Mouse (Mus musculus): ENCODE measurements around the gene Rps6kl1. TPM values are rescaled to one million over a fixed set of nuclear protein-coding genes. Genes with fewer than 3 reads are reported as not detected.
A peak's percentile ranks its signal among the peaks of the same experiment; 100 is the strongest.

The Rps6kl1 gene
- polyA plus RNA-seq, 1 experiment = 0.89 TPM

DNA sequence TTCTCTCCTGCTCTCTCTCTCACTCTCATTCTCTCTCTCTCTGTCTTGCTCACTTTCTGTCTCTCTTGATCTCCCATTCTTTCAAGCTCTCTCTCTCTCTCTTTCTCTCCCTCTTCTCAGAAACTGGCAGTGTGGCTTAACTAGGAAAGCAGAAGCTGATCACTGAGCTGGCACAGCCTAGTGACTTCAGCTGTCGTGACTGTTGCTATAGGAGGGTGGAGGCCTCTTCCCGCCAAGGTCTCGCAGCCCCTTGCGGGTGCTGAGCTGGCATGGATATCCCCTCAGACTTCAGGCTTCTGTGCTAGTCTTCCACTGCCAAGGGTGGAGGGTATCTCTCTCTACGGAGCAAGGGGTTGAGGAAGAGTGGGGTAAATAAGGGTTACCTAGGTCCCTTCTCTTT is 31.8 kb upstream of the Rps6kl1 start:
- no peak overlapping the region for H3K27ac ChIP-seq (ENCODE audit: insufficient read depth, low read depth, low read length)
- DNase-seq = no peak
- 70% methylated on average over 5 of the region's 5 CpGs for WGBS
- no peak for TF ChIP-seq POLR2A (IDR thresholded peaks at IDR 0.05; ENCODE audit: low read depth, low read length)
- no peak for TF ChIP-seq CTCF (conservative IDR thresholded peaks at IDR 0.05; ENCODE audit: insufficient read depth, insufficient read length, low read depth, low read length)
- no peaks in the 10 kb centered on the region for H3K4me1 ChIP-seq (ENCODE audit: control insufficient read depth, insufficient read depth, low read length)
- H3K4me3 ChIP-seq (ENCODE audit: insufficient read depth, low read depth, low read length) = no peak overlapping the region
- H3K36me3 ChIP-seq (ENCODE audit: control insufficient read depth, insufficient read depth, low read length) = no peaks in the 10 kb centered on the region
- no peaks in the 10 kb centered on the region for H3K27me3 ChIP-seq (replicated peaks; ENCODE audit: control insufficient read depth, insufficient read depth, low read length)

DNA sequence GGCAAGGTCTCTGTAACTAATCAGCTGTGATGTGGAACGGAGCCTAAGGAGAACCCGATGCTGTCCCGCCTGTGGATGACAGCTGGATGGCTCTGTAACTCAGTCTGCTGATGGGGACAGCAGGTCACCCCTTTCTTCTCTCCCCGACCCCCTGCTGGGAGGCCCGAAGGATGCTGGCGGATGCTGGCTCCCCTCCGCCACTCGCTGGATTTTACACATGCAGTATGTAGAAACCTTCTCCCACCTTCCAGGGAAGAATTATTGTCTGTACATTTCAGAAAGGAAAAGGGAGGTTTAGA is 31.2 kb upstream of the Rps6kl1 start:
- WGBS = 21% methylated on average over 8 of the region's 8 CpGs

DNA sequence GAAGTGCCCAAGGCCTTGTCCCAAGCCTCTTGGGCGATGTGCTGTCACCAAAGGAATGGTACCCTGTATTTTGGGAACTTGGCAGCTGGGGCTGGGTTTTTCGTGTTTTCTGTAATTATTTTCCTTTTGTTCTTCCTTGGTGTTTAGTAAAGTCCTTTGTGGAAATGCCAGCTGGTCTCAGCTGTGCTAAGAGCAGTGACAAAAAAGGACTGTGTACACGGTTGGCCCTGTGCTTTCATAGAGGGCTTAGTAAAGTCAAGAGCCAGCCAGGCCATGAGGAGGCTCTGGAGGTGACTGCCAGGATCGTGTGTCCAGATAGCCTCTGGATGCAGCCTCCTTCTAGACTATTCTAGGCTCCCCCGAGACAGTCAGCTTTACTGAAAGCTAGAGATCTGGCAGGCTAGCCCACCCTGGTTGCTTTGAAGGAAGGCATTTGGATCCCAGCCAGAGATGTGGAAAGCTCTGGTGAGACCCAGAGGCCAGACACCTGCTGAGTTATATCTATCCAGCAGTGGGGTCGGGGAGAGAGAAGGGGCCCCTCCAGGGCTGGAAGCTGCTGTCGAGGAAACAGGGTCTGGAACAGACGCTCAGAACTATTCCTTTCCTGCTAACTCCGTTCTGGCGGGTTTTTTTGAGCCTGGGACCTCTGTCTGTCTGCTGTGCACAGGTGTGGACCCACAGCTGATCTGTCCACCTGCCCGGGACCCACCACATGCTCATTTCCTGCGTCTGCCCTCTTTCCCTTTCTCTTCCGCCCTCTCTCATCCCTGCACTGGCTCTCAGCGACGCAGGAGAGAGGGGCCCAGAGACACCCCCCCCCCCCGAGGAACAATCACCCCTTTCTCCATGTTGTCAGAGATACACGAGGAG is 30.6 kb upstream of the Rps6kl1 start:
- TF ChIP-seq POLR2A (IDR thresholded peaks at IDR 0.05; ENCODE audit: low read depth, low read length) (no peak), CTCF (conservative IDR thresholded peaks at IDR 0.05; ENCODE audit: insufficient read depth, insufficient read length, low read depth, low read length) (no peak)
- 40% methylated on average over 15 of the region's 17 CpGs for WGBS

More for the DNA sequence above, 31.2 kb upstream of the Rps6kl1 start:
- Histone ChIP-seq H3K4me3 (ENCODE audit: insufficient read depth, low read depth, low read length) (no peak overlapping the region), H3K36me3 (ENCODE audit: control insufficient read depth, insufficient read depth, low read length) (no peaks in the 10 kb centered on the region), H3K27me3 (replicated peaks; ENCODE audit: control insufficient read depth, insufficient read depth, low read length) (no peaks in the 10 kb centered on the region), H3K4me1 (ENCODE audit: control insufficient read depth, insufficient read depth, low read length) (no peaks in the 10 kb centered on the region), H3K27ac (ENCODE audit: insufficient read depth, low read depth, low read length) (no peak overlapping the region)
- no peak for TF ChIP-seq CTCF (conservative IDR thresholded peaks at IDR 0.05; ENCODE audit: insufficient read depth, insufficient read length, low read depth, low read length)
- DNase-seq = no peak

DNA sequence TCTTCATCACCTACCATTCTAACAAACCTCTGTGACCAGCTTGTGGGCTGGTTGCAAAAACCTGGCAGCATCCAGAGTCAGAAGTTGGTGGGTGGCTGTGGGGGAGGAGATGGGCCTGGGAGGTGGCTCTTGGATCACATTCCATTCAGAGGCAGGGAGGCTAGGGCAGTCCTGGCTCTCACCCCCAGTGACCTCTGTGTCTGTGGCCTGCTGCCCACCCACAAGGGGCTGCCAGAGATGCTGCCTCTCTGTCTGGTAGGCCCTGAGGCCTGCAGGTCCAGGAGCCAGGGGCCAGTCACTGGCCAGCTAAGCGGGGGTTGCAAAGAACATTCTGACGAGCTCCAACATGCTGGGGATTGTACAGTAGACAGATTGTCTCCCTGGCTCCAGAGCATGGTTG is 27.2 kb upstream of the Rps6kl1 start:
- Histone ChIP-seq H3K27ac (ENCODE audit: insufficient read depth, low read depth, low read length) (no peak overlapping the region), H3K4me3 (ENCODE audit: insufficient read depth, low read depth, low read length) (no peak overlapping the region), H3K4me1 (ENCODE audit: control insufficient read depth, insufficient read depth, low read length) (no peaks in the 10 kb centered on the region), H3K27me3 (replicated peaks; ENCODE audit: control insufficient read depth, insufficient read depth, low read length) (no peaks in the 10 kb centered on the region), H3K36me3 (ENCODE audit: control insufficient read depth, insufficient read depth, low read length) (no peaks in the 10 kb centered on the region)
- WGBS = 96% methylated on average over 2 of the region's 2 CpGs
- TF ChIP-seq POLR2A (IDR thresholded peaks at IDR 0.05; ENCODE audit: low read depth, low read length) (no peak), CTCF (conservative IDR thresholded peaks at IDR 0.05; ENCODE audit: insufficient read depth, insufficient read length, low read depth, low read length) (no peak)
- DNase-seq = no peak

More for the DNA sequence above, 30.6 kb upstream of the Rps6kl1 start:
- no peaks in the 10 kb centered on the region for H3K36me3 ChIP-seq (ENCODE audit: control insufficient read depth, insufficient read depth, low read length)
- H3K27ac ChIP-seq (ENCODE audit: insufficient read depth, low read depth, low read length) = no peak overlapping the region
- DNase-seq = no peak
- H3K4me3 ChIP-seq (ENCODE audit: insufficient read depth, low read depth, low read length) = no peak overlapping the region
- H3K27me3 ChIP-seq (replicated peaks; ENCODE audit: control insufficient read depth, insufficient read depth, low read length) = no peaks in the 10 kb centered on the region
- H3K4me1 ChIP-seq (ENCODE audit: control insufficient read depth, insufficient read depth, low read length) = no peaks in the 10 kb centered on the region

DNA sequence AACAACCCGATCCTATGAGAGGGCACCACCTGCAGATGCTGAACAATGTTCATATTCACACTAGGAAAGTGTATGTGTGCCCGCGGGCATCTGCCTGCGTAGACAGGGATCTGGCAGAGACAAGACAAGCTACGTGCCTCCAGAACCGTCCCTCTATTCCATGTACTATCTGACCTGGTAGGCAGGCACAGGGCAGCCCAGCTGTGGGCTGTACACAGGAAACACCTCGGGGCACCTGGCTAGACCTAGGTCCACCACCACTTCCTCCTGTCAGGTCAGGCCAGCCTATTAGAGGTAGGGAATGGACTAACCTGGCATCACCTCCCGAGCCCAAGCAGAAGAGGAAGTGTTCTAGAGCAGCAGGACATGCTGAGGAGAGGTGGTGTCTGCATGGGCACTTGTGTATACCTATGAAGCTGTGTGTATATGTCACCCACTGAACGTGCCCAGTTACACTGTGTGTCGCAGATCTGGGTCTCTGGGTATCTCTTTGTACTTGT is 26.7 kb upstream of the Rps6kl1 start, which contains the start of gene Pgf:
TSS of gene Pgf (minus strand) at position 51 of the 500 bp plus-strand sequence.
- DNase-seq = no peak
- TF ChIP-seq CTCF (conservative IDR thresholded peaks at IDR 0.05; ENCODE audit: insufficient read depth, insufficient read length, low read depth, low read length) = no peak
- no peak for TF ChIP-seq POLR2A (IDR thresholded peaks at IDR 0.05; ENCODE audit: low read depth, low read length)
- Histone ChIP-seq H3K4me3 (ENCODE audit: insufficient read depth, low read depth, low read length) (peak within 1 kb of the TSS; percentile 26), H3K36me3 (ENCODE audit: control insufficient read depth, insufficient read depth, low read length) (no peaks in the 10 kb centered on the region), H3K27ac (ENCODE audit: insufficient read depth, low read depth, low read length) (no peak within 1 kb of the TSS), H3K4me1 (ENCODE audit: control insufficient read depth, insufficient read depth, low read length) (no peaks in the 10 kb centered on the region), H3K27me3 (replicated peaks; ENCODE audit: control insufficient read depth, insufficient read depth, low read length) (no peaks in the 10 kb centered on the region)
- 77% methylated on average over 10 of the region's 10 CpGs for WGBS

DNA sequence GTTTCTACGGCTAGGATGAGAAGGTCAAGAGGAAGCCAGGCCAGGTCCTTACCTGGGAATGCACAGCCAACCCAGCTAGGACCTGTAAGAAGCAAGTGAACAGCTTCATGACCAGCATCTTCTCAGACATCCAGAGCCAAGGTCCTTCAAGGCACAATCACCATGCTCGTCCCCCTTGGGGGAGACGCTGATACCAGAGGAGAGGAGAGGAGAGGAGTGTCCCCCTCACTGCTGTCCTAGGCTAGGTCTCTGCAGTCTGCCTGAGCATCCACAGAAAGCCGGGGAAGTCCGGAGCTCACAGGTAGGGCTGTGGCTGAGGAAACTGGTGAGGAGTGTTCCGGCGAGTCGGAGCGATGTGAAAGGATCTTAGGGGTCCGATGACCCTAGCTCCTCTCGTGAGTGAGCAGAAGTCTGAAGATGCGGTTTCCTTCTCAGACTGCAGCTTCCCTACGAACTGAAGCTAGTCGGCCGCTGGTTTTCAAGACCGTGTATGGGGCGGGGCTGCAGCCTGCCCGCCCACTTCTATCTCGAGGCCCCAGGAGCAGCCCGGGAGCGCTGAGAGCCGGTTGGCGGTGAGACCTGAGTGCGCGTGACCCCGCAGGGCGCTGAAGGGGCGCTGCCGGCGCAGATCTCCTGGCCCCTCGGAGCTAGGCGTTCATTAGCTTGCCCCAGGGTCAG is 25.9 kb upstream of the Rps6kl1 start:
- DNase-seq = peak; percentile 30
- Histone ChIP-seq H3K36me3 (ENCODE audit: control insufficient read depth, insufficient read depth, low read length) (no peaks in the 10 kb centered on the region), H3K4me3 (ENCODE audit: insufficient read depth, low read depth, low read length) (peak overlapping the region; percentile 26), H3K27ac (ENCODE audit: insufficient read depth, low read depth, low read length) (no peak overlapping the region), H3K4me1 (ENCODE audit: control insufficient read depth, insufficient read depth, low read length) (no peaks in the 10 kb centered on the region), H3K27me3 (replicated peaks; ENCODE audit: control insufficient read depth, insufficient read depth, low read length) (no peaks in the 10 kb centered on the region)
- TF ChIP-seq POLR2A (IDR thresholded peaks at IDR 0.05; ENCODE audit: low read depth, low read length) = no peak
- no peak for TF ChIP-seq CTCF (conservative IDR thresholded peaks at IDR 0.05; ENCODE audit: insufficient read depth, insufficient read length, low read depth, low read length)
- 7% methylated on average over 32 of the region's 32 CpGs for WGBS

Data from kidney, adult 2 months (tissue).